In genomic region chr1:127608326-127608725, GRCm38 (mm10) we compare ENCODE assay signal across 30 mouse cellular contexts.
DNase-seq lines count a peak whose midpoint lies in the region; ATAC-seq and TF ChIP-seq lines count a peak whose summit lies in the region.
"Had no signal": no experiment of that assay in that cellular context is flagged by ENCODE, and none has a peak within 500 bp of the region (broad histone marks: within the 10 kb centered on the region; RNA-seq: fewer than 3 reads in every experiment).

No protein-coding gene starts in this region.

- WGBS in lung, postnatal 0 days: 70% methylated on average over 3 of the region's 3 CpGs
- 67% methylated on average over 3 of the region's 3 CpGs for WGBS in lung, adult 2 months
- 86% methylated on average over 3 of the region's 3 CpGs for WGBS in kidney, embryonic 16.5 days

- H3K36me3 ChIP-seq in lung, postnatal 0 days (ENCODE audit: insufficient read depth, low read length): no peaks in the 10 kb centered on the region
- no peaks in the 10 kb centered on the region for H3K36me3 ChIP-seq in kidney, embryonic 16.5 days (ENCODE audit: insufficient read depth, low read length)
- H3K36me3 ChIP-seq: embryonic facial prominence, embryonic 10.5 days; embryonic facial prominence, embryonic 15.5 days; G1E; hindbrain, embryonic 12.5 days; intestine, embryonic 15.5 days; limb, embryonic 10.5 days; limb, embryonic 15.5 days; liver, embryonic 15.5 days; neural tube, embryonic 15.5 days had no signal

- no peak for TF ChIP-seq CTCF in lung, postnatal 0 days (IDR thresholded peaks at IDR 0.05)
- TF ChIP-seq CTCF in lung, adult 2 months (IDR thresholded peaks at IDR 0.05; ENCODE audit: insufficient read depth, low read length): no peak

- peak; percentile 73 for DNase-seq in lung, postnatal 0 days (ENCODE audit: low spot score)
- no peak for DNase-seq in lung, adult 2 months
- peak; percentile 59 for DNase-seq in NIH3T3 (ENCODE audit: low read depth)
- peak; percentile 76 for DNase-seq in lung, postnatal 36 days
- no peak for DNase-seq in cerebellum, postnatal 4 days (ENCODE audit: low spot score in 2 of 2)
- DNase-seq: adrenal gland, postnatal 10 days; cerebellum, adult 11-12 months; cerebellum, adult 9-11 months; heart, postnatal 14 days; kidney, adult 2 months; kidney, postnatal 10 days; layer of hippocampus, postnatal 36 days; midbrain, embryonic 14.5 days; retina, postnatal 1 day; right cerebral cortex, postnatal 14 days; thymus, postnatal 4 days had no signal

- H3K27me3 ChIP-seq in lung, postnatal 0 days (replicated peaks; ENCODE audit: insufficient read depth, low read length): no peaks in the 10 kb centered on the region
- H3K27me3 ChIP-seq in kidney, embryonic 16.5 days (ENCODE audit: insufficient read depth, low read length): no peaks in the 10 kb centered on the region
- H3K27me3 ChIP-seq: embryonic facial prominence, embryonic 15.5 days; forebrain, embryonic 13.5 days; hindbrain, embryonic 12.5 days; intestine, embryonic 15.5 days; limb, embryonic 15.5 days; liver, embryonic 15.5 days; neural tube, embryonic 15.5 days had no signal

- peak; percentile 29; the same call in 1 of the 2 replicates for ATAC-seq in lung, postnatal 0 days
- no peak for ATAC-seq in kidney, embryonic 16.5 days (ENCODE audit: low FRiP score, low TSS enrichment)
- no peak for ATAC-seq in cerebellum, adult (ENCODE audit: insufficient number of reproducible peaks, low FRiP score, low TSS enrichment)
- ATAC-seq: forebrain, embryonic 13.5 days; hindbrain, postnatal 0 days; intestine, embryonic 15.5 days; Patski had no signal

- no peak overlapping the region for H3K27ac ChIP-seq in lung, postnatal 0 days (ENCODE audit: low read length)
- H3K27ac ChIP-seq in kidney, embryonic 16.5 days (ENCODE audit: low read length): no peak overlapping the region
- H3K27ac ChIP-seq: embryonic facial prominence, embryonic 10.5 days; embryonic facial prominence, embryonic 15.5 days; forebrain, embryonic 13.5 days; hindbrain, embryonic 12.5 days; hindbrain, postnatal 0 days; intestine, embryonic 15.5 days; limb, embryonic 10.5 days; limb, embryonic 15.5 days; liver, embryonic 15.5 days; neural tube, embryonic 15.5 days had no signal

- H3K4me2 ChIP-seq in lung, postnatal 0 days (replicated peaks; ENCODE audit: low read depth, low read length): no peak overlapping the region
- H3K4me2 ChIP-seq in kidney, embryonic 16.5 days (replicated peaks; ENCODE audit: low read depth, low read length): no peak overlapping the region
- H3K4me2 ChIP-seq: embryonic facial prominence, embryonic 15.5 days; forebrain, embryonic 13.5 days; hindbrain, embryonic 12.5 days; intestine, embryonic 15.5 days; limb, embryonic 15.5 days; liver, embryonic 15.5 days; neural tube, embryonic 15.5 days had no signal

- no peaks in the 10 kb centered on the region for H3K4me1 ChIP-seq in lung, postnatal 0 days (ENCODE audit: insufficient read depth, low read depth, low read length)
- peaks cover 9% of the 10 kb centered on the region for H3K4me1 ChIP-seq in lung, adult 2 months (ENCODE audit: control insufficient read depth, insufficient read depth, low read length)
- no peaks in the 10 kb centered on the region for H3K4me1 ChIP-seq in kidney, embryonic 16.5 days (ENCODE audit: insufficient read depth, low read length)
- H3K4me1 ChIP-seq: embryonic facial prominence, embryonic 15.5 days; intestine, embryonic 15.5 days; limb, embryonic 10.5 days; limb, embryonic 15.5 days; liver, embryonic 15.5 days had no signal

- no peak overlapping the region for H3K4me3 ChIP-seq in lung, postnatal 0 days (ENCODE audit: low read depth, low read length)
- H3K4me3 ChIP-seq in lung, adult 2 months (replicated peaks; ENCODE audit: extremely low read depth, low read depth, low read length): no peak overlapping the region
- no peak overlapping the region for H3K4me3 ChIP-seq in kidney, embryonic 16.5 days (ENCODE audit: low read length)
- H3K4me3 ChIP-seq: embryonic facial prominence, embryonic 10.5 days; embryonic facial prominence, embryonic 15.5 days; forebrain, embryonic 13.5 days; hindbrain, embryonic 12.5 days; intestine, embryonic 15.5 days; limb, embryonic 10.5 days; limb, embryonic 15.5 days; liver, embryonic 15.5 days; neural tube, embryonic 15.5 days had no signal

- peak; percentile 89 for TF ChIP-seq EP300 in lung, postnatal 0 days (IDR thresholded peaks at IDR 0.05)

- no peak for TF ChIP-seq POLR2A in lung, adult 2 months (IDR thresholded peaks at IDR 0.05; ENCODE audit: borderline replicate concordance, extremely low read depth, low read depth, low read length)

- no peaks in the 10 kb centered on the region for H3K9me3 ChIP-seq in lung, postnatal 0 days (ENCODE audit: low read length)
- H3K9me3 ChIP-seq in kidney, embryonic 16.5 days (ENCODE audit: low read length): no peaks in the 10 kb centered on the region
- H3K9me3 ChIP-seq: embryonic facial prominence, embryonic 10.5 days; embryonic facial prominence, embryonic 15.5 days; forebrain, embryonic 13.5 days; G1E; hindbrain, embryonic 12.5 days; intestine, embryonic 15.5 days; limb, embryonic 10.5 days; limb, embryonic 15.5 days; liver, embryonic 15.5 days; neural tube, embryonic 15.5 days had no signal

- no peak overlapping the region for H3K9ac ChIP-seq in lung, postnatal 0 days (replicated peaks; ENCODE audit: low read depth)
- H3K9ac ChIP-seq in kidney, embryonic 16.5 days (replicated peaks; ENCODE audit: low read length): no peak overlapping the region
- H3K9ac ChIP-seq: embryonic facial prominence, embryonic 15.5 days; forebrain, embryonic 13.5 days; hindbrain, embryonic 12.5 days; intestine, embryonic 15.5 days; limb, embryonic 15.5 days; liver, embryonic 15.5 days; neural tube, embryonic 15.5 days had no signal

Comparison
In these comparisons a context has a peak if more than half of its experiments do, and no peak if none do; other contexts are left out.
1. DNase-seq: peak in lung, postnatal 0 days (single experiment), NIH3T3 (single experiment) and lung, postnatal 36 days (single experiment); none in lung, adult 2 months (single experiment) and cerebellum, postnatal 4 days (0 of 2).